21 mouse cellular contexts compared by ENCODE assay signal in the genomic region with DNA sequence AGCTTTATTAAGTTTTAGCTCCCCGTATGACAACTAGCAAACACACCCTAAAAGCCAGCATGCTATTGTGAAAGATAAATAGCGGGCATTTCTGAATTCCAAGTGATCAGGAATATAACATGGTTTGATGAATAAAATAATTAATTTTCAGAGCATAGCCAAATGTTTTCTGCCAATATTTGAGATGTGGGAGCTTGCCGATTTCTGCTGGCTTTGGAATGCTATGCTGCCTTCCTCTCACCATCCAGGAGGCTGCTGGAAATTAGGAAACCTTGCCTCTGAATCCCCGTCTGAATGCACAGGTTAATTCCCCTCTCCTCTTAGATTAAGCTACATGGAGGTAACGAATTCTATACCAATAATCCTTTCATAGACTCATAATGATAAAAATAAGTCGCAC.
DNase-seq lines count a peak whose midpoint lies in the region; ATAC-seq lines count a peak whose summit lies in the region.
"Had no signal": no experiment of that assay in that cellular context is flagged by ENCODE, and none has a peak within 500 bp of the region (broad histone marks: within the 10 kb centered on the region; RNA-seq: fewer than 3 reads in every experiment).

No protein-coding gene starts in this region.

- whole genome bisulfite sequencing in intestine, embryonic 15.5 days, result 81% methylated on average over 6 of the region's 6 CpGs

- no peaks in the 10 kb centered on the region for H3K36me3 ChIP-seq in intestine, embryonic 15.5 days
- H3K36me3 ChIP-seq: embryonic facial prominence, embryonic 13.5 days; G1E; heart, embryonic 15.5 days; hindbrain, embryonic 13.5 days had no signal

- no peak overlapping the region for H3K4me3 ChIP-seq in intestine, embryonic 15.5 days (replicated peaks)
- H3K4me3 ChIP-seq: embryonic facial prominence, embryonic 13.5 days; forebrain, embryonic 13.5 days; heart, adult 2 months; heart, embryonic 15.5 days; hindbrain, embryonic 13.5 days had no signal

- no peak overlapping the region for H3K27ac ChIP-seq in intestine, embryonic 15.5 days
- H3K27ac ChIP-seq: embryonic facial prominence, embryonic 13.5 days; forebrain, embryonic 13.5 days; heart, adult 2 months; heart, embryonic 15.5 days; hindbrain, embryonic 13.5 days; hindbrain, postnatal 0 days had no signal

- no peaks in the 10 kb centered on the region for H3K27me3 ChIP-seq in intestine, embryonic 15.5 days (replicated peaks)
- H3K27me3 ChIP-seq: embryonic facial prominence, embryonic 13.5 days; forebrain, embryonic 13.5 days; heart, embryonic 15.5 days; hindbrain, embryonic 13.5 days had no signal

- ATAC-seq in intestine, embryonic 15.5 days, result no peak
- ATAC-seq: CD4-positive, CD25-positive, alpha-beta regulatory T cell, adult 4 months; forebrain, embryonic 13.5 days; forebrain, postnatal 0 days; hindbrain, postnatal 0 days had no signal

- no peak overlapping the region for H3K4me2 ChIP-seq in intestine, embryonic 15.5 days (replicated peaks)
- H3K4me2 ChIP-seq: embryonic facial prominence, embryonic 13.5 days; forebrain, embryonic 13.5 days; heart, embryonic 11.5 days; heart, embryonic 15.5 days; hindbrain, embryonic 13.5 days had no signal

- DNase-seq in cerebellum, adult 11 months, result peak; percentile 10
- no peak for DNase-seq in cerebellum, adult 11-12 months
- peak; percentile 8 for DNase-seq in right cerebral cortex, postnatal 4 days
- no peak for DNase-seq in right cerebral cortex, adult 18-20 months
- DNase-seq in layer of hippocampus, adult 9-10 months (ENCODE audit: low spot score), result peak; percentile 26
- DNase-seq in thymus, postnatal 36 days, result no peak
- DNase-seq: adrenal gland, postnatal 10 days; B cell, adult 2 months; forebrain, postnatal 0 days; gastrocnemius, postnatal 14 days; heart, adult 2 months; heart, postnatal 14 days had no signal

- no peak overlapping the region for H3K9ac ChIP-seq in intestine, embryonic 15.5 days
- H3K9ac ChIP-seq: embryonic facial prominence, embryonic 13.5 days; forebrain, embryonic 13.5 days; forebrain, postnatal 0 days; heart, embryonic 15.5 days; hindbrain, embryonic 13.5 days had no signal

- no peaks in the 10 kb centered on the region for H3K4me1 ChIP-seq in intestine, embryonic 15.5 days (replicated peaks)
- H3K4me1 ChIP-seq: embryonic facial prominence, embryonic 13.5 days; forebrain, embryonic 13.5 days; heart, embryonic 15.5 days; hindbrain, embryonic 13.5 days had no signal

- H3K9me3 ChIP-seq in intestine, embryonic 15.5 days, result no peaks in the 10 kb centered on the region
- H3K9me3 ChIP-seq: embryonic facial prominence, embryonic 13.5 days; forebrain, embryonic 13.5 days; G1E; heart, embryonic 15.5 days; hindbrain, embryonic 13.5 days had no signal

Comparison
In these comparisons a context has a peak if more than half of its experiments do, and no peak if none do; other contexts are left out.
1. DNase-seq: peak in cerebellum, adult 11 months (single experiment), right cerebral cortex, postnatal 4 days (single experiment) and layer of hippocampus, adult 9-10 months (single experiment); none in cerebellum, adult 11-12 months (single experiment), right cerebral cortex, adult 18-20 months (single experiment) and thymus, postnatal 36 days (0 of 2).